ENCODE assay signal across 21 mouse cellular contexts in the genomic region with DNA sequence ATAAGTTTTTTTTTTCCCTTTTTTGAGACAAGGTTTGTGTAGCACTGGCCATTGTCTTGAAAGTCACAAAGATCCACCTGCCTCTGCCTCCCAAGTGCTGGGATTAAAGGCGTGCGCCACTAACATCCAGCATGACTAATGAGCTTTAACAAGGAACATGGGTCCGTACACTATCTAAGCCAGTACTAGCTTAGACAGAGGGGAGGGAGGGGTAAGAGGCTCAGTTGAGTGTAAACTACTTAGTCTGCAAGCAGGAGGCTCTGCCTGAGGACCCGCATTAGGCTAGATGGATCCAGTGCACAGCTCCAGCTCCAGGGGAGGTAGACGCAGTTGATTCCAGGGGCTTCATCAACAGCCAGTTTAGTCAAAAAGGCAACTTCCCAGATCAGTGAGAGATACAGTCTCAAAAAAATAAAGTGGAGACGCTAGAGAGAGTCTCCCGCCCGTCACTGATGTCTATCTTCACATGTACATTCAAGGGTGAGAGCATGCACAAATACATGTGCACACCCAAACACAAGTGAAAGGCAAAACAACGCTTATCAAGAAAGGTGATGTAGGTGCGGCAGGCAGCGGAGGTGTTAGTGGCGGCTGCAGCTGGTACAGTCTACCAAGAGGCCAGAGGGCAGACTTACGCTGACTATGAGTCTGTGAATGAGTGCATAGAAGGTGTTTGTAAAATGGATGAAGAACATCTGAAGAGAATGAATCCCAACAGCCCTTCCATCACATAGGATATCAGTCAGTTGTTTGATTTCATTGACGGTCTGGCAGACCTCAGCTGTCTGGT. TPM values are rescaled to one million over a fixed set of nuclear protein-coding genes. Genes with fewer than 3 reads are reported as not detected.
A peak's percentile ranks its signal among the peaks of the same experiment; 100 is the strongest.
DNase-seq lines count a peak whose midpoint lies in the region; ATAC-seq lines count a peak whose summit lies in the region.
"Had no signal": no experiment of that assay in that cellular context is flagged by ENCODE, and none has a peak within 500 bp of the region (broad histone marks: within the 10 kb centered on the region; RNA-seq: fewer than 3 reads in every experiment).

No protein-coding gene starts in this region.

- H3K27ac ChIP-seq in heart, embryonic 13.5 days (replicated peaks) = no peak overlapping the region
- H3K27ac ChIP-seq: embryonic facial prominence, embryonic 13.5 days; forebrain, embryonic 12.5 days had no signal

- H3K4me2 ChIP-seq in heart, embryonic 13.5 days = peak overlapping the region; percentile 42
- H3K4me2 ChIP-seq: embryonic facial prominence, embryonic 13.5 days; forebrain, embryonic 12.5 days had no signal

- intact Hi-C loops in heart, postnatal 25 days (cut with DNase I) = no loop called here

- H3K36me3 ChIP-seq in heart, embryonic 13.5 days = peaks cover 54% of the 10 kb centered on the region
- peaks cover 82% of the 10 kb centered on the region for H3K36me3 ChIP-seq in megakaryocyte, embryonic 14.5 days (replicated peaks; ENCODE audit: low read length)

- H3K27me3 ChIP-seq in heart, embryonic 13.5 days (replicated peaks) = no peaks in the 10 kb centered on the region
- no peaks in the 10 kb centered on the region for H3K27me3 ChIP-seq in megakaryocyte, embryonic 14.5 days (replicated peaks)
- H3K27me3 ChIP-seq: CH12.LX; embryonic facial prominence, embryonic 13.5 days; forebrain, embryonic 12.5 days; Patski had no signal

- DNase-seq in heart, postnatal 25 days (ENCODE audit: low spot score) = no peak
- peak; percentile 10 for DNase-seq in induced T-regulatory cell, adult 2 months (ENCODE audit: low read depth)
- peak; percentile 61 for DNase-seq in retina, postnatal 1 day
- DNase-seq in frontal cortex, postnatal 14 days (ENCODE audit: low spot score in 2 of 2) = no peak
- DNase-seq: adrenal gland, adult 2 months; adrenal gland, postnatal 25 days; cerebellum, adult 18-20 months; cerebellum, adult 9-11 months; cerebellum, postnatal 36 days; gastrocnemius, postnatal 36 days; heart, adult 11 months; heart, postnatal 36 days had no signal

- ATAC-seq in heart, embryonic 13.5 days (ENCODE audit: extremely low read depth, insufficient number of reproducible peaks, low FRiP score, low TSS enrichment) = no peak
- no peak for ATAC-seq in megakaryocyte, adult 5-6 weeks (ENCODE audit: poor library complexity, severe bottlenecking)
- ATAC-seq: forebrain, embryonic 16.5 days; hindbrain, embryonic 16.5 days; Patski had no signal

- no peak overlapping the region for H3K9ac ChIP-seq in heart, embryonic 13.5 days
- H3K9ac ChIP-seq: embryonic facial prominence, embryonic 13.5 days; forebrain, embryonic 12.5 days had no signal

- peaks cover 34% of the 10 kb centered on the region for H3K4me1 ChIP-seq in heart, embryonic 13.5 days
- H3K4me1 ChIP-seq in megakaryocyte, embryonic 14.5 days = peaks cover 75% of the 10 kb centered on the region

- peak overlapping the region; percentile 10; the same call in 1 of the 2 replicates for H3K4me3 ChIP-seq in heart, embryonic 13.5 days
- peak overlapping the region; percentile 48 for H3K4me3 ChIP-seq in megakaryocyte, embryonic 14.5 days (replicated peaks)
- H3K4me3 ChIP-seq: embryonic facial prominence, embryonic 13.5 days; forebrain, embryonic 12.5 days had no signal

- 81% methylated on average over 14 of the region's 14 CpGs for WGBS in heart, embryonic 13.5 days

- H3K9me3 ChIP-seq in heart, embryonic 13.5 days = no peaks in the 10 kb centered on the region
- no peaks in the 10 kb centered on the region for H3K9me3 ChIP-seq in megakaryocyte, embryonic 14.5 days
- H3K9me3 ChIP-seq: embryonic facial prominence, embryonic 13.5 days; forebrain, embryonic 12.5 days had no signal

RNA-seq across cellular contexts. Expression of gene Rnf10, which starts 10.0 kb away (rescaled TPM):
- 111 and 121 TPM in 2 replicates for polyA plus RNA-seq in heart, embryonic 13.5 days (2015; fragmentation: Nextera tagmentation; extraction: Ambion mirVana)
- 100 to 1,000 TPM; 389 to 406 TPM for total RNA-seq in heart, postnatal 25 days (2021)
- polyA plus RNA-seq in megakaryocyte, embryonic 14.5 days (2012; ENCODE audit: insufficient read depth, low replicate concordance) = 127 and 382 TPM in 2 replicates
- total RNA-seq in megakaryocyte, adult 5-6 weeks (2015) = 50.9 and 55.4 TPM in 2 replicates
- 55.9 and 78.3 TPM in 2 replicates for total RNA-seq in megakaryocyte, adult 5-6 weeks (2017)

RNA-seq across cellular contexts. Expression of gene Coq5, which starts 16.8 kb away (rescaled TPM):
- polyA plus RNA-seq in heart, embryonic 13.5 days (2015; fragmentation: Nextera tagmentation; extraction: Ambion mirVana) = 67.1 and 70.2 TPM in 2 replicates
- 100 to 1,000 TPM; 159 to 164 TPM for total RNA-seq in heart, postnatal 25 days (2021)
- 8.3 and 12.6 TPM in 2 replicates for polyA plus RNA-seq in megakaryocyte, embryonic 14.5 days (2012; ENCODE audit: insufficient read depth, low replicate concordance)
- 8.7 and 10.9 TPM in 2 replicates for total RNA-seq in megakaryocyte, adult 5-6 weeks (2015)
- 27.3 and 27.8 TPM in 2 replicates for total RNA-seq in megakaryocyte, adult 5-6 weeks (2017)

RNA-seq across cellular contexts. Expression of gene Pop5, which starts 27.1 kb away (rescaled TPM):
- 63.6 and 73.0 TPM in 2 replicates for polyA plus RNA-seq in heart, embryonic 13.5 days (2015; fragmentation: Nextera tagmentation; extraction: Ambion mirVana)
- total RNA-seq in heart, postnatal 25 days (2021) = 10 to 100 TPM; 31.6 to 37.8 TPM
- polyA plus RNA-seq in megakaryocyte, embryonic 14.5 days (2012; ENCODE audit: insufficient read depth, low replicate concordance) = 51.5 and 56.1 TPM in 2 replicates
- 61.7 and 74.6 TPM in 2 replicates for total RNA-seq in megakaryocyte, adult 5-6 weeks (2015)
- total RNA-seq in megakaryocyte, adult 5-6 weeks (2017) = 30.9 and 81.2 TPM in 2 replicates

RNA-seq across cellular contexts. Expression of gene Dynll1, which starts 38.1 kb away (rescaled TPM):
- 1,196 and 1,415 TPM in 2 replicates for polyA plus RNA-seq in heart, embryonic 13.5 days (2015; fragmentation: Nextera tagmentation; extraction: Ambion mirVana)
- total RNA-seq in heart, postnatal 25 days (2021) = 100 to 1,000 TPM in 1 of 2 experiments, 10 to 100 TPM in 1; 90.1 to 120 TPM
- polyA plus RNA-seq in megakaryocyte, embryonic 14.5 days (2012; ENCODE audit: insufficient read depth, low replicate concordance) = 552 and 565 TPM in 2 replicates
- 646 and 659 TPM in 2 replicates for total RNA-seq in megakaryocyte, adult 5-6 weeks (2015)
- total RNA-seq in megakaryocyte, adult 5-6 weeks (2017) = 318 and 344 TPM in 2 replicates

Comparison
In these comparisons a context has a peak if more than half of its experiments do, and no peak if none do; other contexts are left out.
1. DNase-seq: peak in induced T-regulatory cell, adult 2 months (single experiment) and retina, postnatal 1 day (single experiment); none in heart, postnatal 25 days (single experiment) and frontal cortex, postnatal 14 days (0 of 2).
2. RNA of gene Rnf10, which starts 10.0 kb away (total RNA-seq): 389 to 406 TPM in heart, postnatal 25 days; 50.9 to 78.3 TPM in megakaryocyte, adult 5-6 weeks; every median in the first group is over 4 times any median in the second.
3. RNA of gene Coq5, which starts 16.8 kb away (total RNA-seq): 159 to 164 TPM in heart, postnatal 25 days; 8.7 to 27.8 TPM in megakaryocyte, adult 5-6 weeks; every median in the first group is over 4 times any median in the second.